Mouse (Mus musculus): ENCODE data around the gene Pip4k2c.

Pip4k2c gene

DNA sequence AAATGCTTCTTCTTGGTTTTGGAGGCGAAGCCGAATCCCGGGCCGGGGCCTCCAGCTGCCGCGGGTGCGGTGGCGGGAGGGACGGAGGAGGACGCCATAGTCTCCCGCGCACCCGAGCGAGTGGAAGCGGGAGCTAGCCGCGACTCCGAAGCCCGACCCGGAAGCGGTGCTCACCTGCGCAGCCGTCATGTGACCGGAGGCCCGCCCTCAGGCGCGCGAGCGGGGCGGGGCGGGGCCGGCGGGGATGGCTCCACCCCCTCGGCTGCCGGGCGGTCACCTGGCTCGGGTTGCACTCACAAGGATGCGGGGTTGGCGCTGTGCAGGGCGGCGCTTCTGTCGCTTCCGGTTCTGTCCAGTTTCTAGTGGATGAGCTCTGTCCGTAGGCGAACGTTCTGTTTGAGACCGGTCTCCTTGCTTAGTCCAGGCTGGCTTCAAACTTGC, at the start of gene Pip4k2c:
Gene Pip4k2c (minus strand): TSS at position 172 of the 441 bp plus-strand sequence.
- peak; percentile 94 for DNase-seq (ENCODE audit: low read depth, low spot score)

DNA sequence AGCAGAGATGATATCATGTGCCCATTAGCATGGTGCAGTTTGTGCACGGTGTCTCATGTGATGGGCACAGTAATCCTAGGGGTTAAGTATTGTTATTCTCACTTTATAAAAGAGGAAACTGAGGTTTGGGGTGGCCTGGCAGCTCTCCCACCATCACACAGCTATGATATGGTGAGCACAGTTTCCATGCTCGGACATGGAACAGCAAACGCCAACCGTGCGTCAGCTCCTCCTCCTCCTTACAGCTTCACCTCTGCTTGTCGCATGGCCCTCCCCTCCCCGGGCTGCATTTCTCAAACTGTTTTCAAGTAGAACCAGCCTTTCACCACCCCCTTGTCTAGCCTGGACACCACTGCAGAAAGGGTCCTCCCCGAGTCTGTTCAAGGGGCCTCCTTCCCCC, 47.1 kb upstream of the Pip4k2c start:
- DNase-seq (ENCODE audit: low read depth, low spot score), result no peak

DNA sequence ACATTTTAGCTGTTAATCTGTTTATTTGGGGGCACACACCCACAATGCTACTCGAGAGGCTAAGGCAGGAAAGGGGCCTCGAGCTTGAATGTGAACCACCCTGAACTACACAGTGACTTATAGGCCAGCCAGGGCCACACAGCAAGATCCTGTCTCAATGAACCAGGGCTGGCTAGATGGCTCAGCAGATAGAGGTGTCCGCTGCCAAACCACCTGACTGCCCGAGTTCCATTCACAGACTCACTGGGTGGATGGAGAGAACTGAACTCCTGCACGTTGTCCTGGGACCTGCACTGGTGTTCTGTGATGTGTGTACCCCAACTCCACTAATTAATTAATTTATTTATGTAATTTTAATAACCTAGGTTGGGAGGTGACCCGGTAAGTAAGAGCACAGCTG, 46.4 kb upstream of the Pip4k2c start:
- DNase-seq (ENCODE audit: low read depth, low spot score), result no peak

DNA sequence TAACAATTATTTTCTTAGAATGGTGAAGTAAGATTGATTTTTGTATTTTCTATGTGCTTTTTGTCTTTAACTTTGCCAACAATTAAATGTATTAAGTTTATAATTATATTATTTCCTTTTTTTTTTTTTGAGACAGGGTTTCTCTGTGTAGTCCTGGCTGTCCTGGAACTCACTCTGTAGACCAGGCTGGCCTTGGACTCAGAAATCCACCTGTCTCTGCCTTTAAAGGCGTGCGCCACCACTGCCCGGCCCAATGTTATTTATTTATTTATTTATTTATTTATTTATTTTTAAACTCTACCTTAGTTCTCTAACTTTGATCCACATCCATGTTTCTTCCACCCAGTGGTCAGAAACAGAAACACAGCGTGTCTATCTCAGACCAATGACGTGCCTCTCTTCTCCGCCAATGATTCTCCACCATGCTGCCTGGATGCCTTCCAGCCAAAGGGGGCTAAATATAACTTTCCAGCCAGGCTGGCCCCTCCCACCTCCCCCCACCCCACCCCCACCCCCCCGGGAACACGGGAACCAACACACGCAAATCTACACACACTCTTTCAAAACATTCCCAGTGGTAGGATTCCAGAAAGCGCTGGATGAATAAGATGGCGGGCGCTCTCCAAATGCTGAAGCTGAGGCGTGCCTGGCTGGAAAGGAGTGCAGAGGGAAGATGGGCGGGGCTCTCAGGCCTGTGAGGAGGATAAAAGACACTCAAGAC, 44.4 kb upstream of the Pip4k2c start:
- peak; percentile 82 for DNase-seq (ENCODE audit: low read depth, low spot score)

DNA sequence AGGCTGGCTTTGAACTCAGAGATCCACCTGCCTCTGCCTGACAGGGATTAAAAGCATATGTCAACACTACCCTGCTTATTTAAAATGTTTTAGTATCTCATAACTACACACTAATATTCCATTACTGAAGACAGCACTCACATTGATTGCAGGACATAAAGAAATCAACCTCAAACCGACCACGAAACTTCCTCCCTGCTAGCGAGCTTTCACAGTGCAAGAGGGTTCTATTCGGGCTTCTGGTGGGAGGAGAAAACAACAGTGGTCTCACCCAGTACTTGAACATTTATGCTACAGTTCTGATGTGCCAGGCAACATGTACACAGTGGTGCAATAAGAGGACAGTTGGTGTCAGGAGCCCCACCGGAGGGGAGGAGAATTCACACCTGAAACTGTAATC, 39.4 kb upstream of the Pip4k2c start:
- DNase-seq (ENCODE audit: low read depth, low spot score), result no peak

DNA sequence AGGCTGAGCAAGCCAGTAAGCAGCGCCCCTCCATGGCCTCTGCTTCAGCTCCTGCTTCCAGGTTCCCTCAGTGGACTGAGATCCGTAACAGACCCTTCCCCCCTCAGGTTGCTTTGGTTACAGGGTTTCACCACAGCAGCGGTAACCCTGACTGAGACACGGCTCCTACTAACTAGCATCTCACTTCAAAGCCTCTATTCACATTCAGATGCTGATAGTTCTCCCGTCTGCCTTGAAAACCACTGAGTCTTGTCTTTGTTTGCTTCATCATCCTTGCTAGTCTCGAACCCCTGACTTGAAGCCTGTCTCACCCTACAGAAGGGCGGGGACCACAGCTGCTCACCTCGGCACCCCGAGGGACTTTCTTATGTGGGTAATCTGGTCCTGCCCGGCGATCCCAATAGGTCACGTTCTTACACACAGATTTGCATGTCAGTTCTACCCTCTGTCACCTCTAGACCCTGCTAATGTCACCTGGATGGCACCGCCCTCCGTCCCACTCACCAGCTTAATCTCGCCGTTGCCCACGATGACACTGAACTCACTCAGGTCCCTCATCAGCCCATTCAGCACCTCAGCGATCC, 26.9 kb upstream of the Pip4k2c start:
- peak; percentile 92 for DNase-seq (ENCODE audit: low read depth, low spot score)

DNA sequence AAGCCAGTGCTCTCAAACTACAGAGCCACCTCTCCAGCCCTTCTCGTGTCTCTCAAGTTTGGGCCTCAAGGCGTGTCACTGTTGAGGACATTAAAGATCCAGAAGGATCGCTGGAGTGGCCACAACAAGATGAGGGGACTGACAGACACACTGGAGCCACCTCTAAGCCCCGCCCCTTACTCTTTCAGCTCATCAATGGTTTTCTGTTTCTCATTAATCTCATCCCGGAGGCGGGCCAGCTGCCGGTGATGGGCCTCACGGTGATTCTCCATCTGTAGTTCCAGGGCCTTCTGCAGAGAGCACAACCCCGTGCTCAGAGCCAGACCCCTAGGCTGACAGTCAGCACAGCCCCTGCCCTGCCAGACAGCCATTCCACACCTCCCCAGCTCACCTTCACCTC, 25.2 kb upstream of the Pip4k2c start:
- DNase-seq (ENCODE audit: low read depth, low spot score), result no peak

DNA sequence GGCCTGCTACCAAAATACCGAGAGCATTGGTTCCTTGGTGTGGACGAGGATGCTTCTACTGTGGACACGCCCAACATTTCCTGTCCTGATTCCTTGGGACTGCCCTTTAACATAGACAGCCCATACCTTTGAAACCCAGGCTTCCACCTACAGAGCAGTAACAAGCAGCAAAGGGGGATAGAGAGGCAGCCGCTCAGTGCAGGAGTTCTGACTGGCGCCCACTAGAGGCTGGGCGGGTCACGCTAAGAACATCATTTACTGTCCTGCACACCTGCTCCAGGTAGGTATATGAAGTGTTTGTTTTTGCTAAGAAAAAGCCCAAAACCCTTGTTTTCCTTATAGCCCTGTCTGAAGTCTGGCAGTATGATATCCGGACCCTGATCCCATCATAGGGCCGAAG, 21.8 kb upstream of the Pip4k2c start:
- DNase-seq (ENCODE audit: low read depth, low spot score), result peak; percentile 85

DNA sequence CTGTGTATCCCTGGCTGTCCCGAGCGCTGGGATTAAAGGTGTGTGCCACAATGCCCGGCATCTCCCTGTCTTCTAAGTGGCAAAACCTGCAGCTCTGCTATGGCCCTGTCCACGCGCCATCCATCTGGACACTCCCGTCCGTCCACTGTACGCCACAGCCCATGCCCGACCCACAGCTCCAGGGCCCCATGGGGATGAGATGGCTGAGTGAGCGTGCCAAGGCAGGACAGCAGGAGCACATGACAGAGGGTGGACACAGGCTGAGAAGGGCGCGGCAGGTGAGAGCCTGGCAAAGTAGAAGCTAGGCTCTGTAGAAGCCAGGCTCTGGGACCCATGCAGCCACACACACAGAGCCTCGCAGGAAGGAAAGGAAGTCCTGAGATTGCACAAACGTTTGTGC, 20.4 kb upstream of the Pip4k2c start:
- DNase-seq (ENCODE audit: low read depth, low spot score), result no peak

DNA sequence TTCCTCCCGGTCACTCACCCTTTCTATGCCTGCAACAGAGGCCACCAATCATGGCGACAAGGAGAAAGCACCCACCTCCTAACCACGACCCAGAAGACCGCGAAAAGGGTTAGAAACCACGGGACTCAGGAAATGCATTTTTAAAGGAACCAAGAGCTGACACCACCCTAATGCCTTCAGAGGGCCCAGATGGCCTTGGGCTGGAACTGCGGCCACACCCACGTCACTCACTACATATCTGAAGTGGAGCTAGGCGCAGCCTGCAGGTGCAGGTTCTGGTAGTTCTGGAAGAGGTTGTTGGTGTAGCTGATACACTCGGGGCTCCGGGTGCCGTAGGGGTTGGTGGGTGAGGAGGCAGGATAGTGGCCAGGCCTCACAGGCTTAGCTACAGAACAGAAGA, 19.3 kb upstream of the Pip4k2c start:
- DNase-seq (ENCODE audit: low read depth, low spot score), result peak; percentile 53

DNA sequence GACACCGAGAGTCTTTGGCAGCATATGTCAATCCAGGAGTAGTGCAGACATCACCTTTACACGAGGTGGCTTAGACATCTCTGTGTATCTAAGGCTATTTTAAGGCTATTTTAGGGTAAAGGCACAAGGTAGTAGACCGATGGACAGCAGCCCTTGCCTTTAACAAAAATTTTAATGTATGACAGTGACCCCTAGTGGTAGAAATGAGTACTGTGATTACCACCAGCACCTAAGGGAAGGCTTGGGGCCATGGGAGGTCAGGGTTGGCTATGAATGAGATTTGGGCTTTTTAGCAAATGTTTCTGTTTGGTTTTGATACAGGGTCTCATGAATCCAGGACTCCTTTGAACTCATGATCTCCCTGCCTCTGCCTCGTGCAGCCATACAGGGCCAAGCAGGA, 17.5 kb upstream of the Pip4k2c start:
- DNase-seq (ENCODE audit: low read depth, low spot score), result peak; percentile 76

DNA sequence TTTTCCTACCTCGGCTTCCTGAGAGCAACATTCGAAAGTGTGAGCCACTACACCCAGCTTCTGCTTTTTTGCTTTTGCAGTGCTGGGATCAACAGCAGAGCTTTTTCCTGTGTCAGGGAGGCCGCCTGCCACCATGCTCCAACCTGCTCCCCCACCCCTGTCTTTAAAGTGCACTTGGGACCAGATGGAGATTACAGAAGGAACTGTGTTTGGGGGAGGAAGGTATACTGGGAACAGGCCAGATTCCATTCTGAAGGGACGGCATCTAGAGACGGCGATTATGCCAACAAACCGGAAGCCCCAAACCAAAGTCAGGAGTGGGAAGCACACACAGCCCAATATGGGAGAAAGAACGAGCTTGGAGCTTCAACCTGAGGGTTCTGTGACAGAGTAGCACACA, 15.8 kb upstream of the Pip4k2c start:
- DNase-seq (ENCODE audit: low read depth, low spot score), result no peak

DNA sequence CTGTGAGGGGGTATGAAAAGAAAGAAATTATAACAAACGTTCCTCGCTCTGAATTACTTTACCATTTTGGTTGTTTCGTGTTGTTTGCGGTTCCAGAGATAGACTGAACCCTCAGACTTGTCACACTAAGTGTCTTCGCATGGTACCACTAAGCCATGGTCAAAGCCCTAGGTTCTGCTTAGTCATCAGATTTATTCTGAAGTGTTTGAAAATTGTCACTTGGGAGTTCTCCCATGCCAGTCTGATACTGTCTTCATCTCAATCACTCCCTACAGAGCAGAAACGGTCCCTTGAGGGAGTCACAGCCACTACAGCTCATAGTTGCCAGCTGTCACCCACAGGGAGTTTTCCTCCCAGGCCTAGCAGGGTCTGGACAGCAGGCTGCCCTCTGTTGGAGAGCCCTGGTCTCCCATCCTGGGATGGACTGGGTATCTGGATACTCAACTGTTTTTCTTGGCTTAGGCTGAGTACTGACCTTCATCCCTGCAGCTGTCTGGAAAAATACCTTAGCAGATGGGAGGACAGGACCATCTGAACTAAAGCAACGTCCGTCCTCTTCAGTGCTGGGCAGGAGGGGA, 15.0 kb upstream of the Pip4k2c start:
- DNase-seq (ENCODE audit: low read depth, low spot score), result no peak

DNA sequence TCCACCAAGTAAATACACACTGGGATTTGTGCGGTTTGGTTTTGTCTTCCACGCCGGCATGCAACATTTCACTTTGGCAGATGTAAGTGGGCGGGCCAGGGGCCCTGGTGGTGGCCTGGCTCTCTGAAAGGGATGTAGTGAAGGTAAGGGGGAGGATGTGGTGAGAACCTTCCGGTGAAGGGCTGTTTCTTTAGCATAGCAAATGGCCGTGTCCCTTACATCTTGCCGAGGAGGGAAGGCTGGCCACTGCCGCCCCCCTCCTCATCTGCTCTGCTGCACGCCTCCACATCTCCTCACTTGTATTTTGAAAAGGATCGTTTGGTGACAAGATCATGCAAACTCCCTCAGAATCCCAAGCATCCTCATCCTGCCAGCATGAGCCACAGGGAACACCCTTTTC, 14.3 kb upstream of the Pip4k2c start:
- no peak for DNase-seq (ENCODE audit: low read depth, low spot score)

DNA sequence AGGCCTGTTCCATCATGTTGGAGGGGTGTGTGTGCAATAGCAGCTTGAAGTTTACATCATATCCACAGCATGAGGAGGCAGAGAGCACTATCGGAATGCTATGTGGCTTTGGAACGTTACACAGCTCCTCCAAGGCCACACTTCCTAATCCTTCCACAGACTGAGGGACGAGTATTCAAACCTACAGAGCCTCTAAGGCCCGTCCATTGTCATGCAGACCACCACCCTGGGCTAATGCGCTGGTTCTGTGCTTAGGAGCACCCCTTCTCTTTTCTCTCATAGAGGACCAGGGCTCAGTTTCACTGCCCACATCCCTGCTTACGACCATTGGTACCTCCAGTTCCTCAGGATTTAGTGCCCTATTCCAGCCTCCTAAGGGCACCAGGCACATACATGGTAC, 13.8 kb upstream of the Pip4k2c start:
- peak; percentile 76 for DNase-seq (ENCODE audit: low read depth, low spot score)

DNA sequence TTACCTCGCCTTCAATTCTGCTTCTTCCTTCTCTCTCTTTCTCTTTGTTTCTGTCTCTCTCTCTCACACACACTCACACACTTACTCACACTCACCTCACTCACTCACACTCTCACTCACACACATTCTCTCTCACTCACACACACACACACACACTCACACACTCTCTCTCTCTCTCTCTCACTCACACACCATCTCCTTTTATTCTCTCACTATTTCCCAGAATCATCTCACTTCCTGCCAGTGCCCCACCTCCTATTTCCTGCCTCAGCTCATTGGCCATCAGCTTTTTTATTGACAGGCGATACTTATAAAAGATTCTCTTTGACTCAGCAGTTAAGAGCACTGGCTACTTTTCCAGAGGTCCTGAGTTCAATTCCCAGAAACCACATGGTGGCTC, 7.0 kb upstream of the Pip4k2c start:
- no peak for DNase-seq (ENCODE audit: low read depth, low spot score)

DNA sequence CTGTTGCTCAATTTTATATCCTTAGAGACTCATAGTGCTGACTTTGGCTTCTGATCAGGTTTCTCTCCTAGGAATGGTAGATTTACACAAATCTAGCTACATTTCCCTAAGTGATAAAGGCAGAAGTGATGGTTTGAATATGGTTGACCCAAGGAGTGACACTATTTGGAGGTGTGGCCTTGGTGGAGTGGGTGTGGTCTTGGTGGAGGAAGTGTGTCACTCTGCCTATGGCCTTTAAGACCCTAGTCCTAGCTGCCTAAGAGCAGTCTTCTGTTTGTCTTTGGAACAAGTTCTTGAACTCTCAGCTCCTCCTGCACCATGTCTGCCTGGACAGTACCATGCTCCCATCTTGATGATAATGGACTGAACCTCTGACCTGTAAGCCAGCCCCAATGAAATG, 5.8 kb upstream of the Pip4k2c start:
- DNase-seq (ENCODE audit: low read depth, low spot score), result no peak

DNA sequence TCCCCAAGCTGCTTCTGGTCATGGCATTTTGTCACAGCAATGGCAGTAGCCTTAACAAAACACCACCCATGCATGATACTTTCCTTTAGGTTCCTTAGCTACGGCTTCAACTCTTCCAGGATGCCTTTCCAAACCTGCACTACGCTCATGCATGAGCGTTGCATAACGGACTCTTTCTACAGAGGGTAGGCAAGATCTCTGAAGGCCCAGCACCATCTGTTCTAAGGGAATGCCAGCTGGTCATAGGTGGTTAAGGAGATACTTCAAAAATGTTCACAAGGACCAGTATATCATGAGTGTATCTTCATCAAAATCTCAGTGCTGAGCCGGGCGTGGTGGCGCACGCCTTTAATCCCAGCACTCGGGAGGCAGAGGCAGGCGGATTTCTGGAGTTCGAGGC, 5.1 kb upstream of the Pip4k2c start:
- no peak for DNase-seq (ENCODE audit: low read depth, low spot score)

DNA sequence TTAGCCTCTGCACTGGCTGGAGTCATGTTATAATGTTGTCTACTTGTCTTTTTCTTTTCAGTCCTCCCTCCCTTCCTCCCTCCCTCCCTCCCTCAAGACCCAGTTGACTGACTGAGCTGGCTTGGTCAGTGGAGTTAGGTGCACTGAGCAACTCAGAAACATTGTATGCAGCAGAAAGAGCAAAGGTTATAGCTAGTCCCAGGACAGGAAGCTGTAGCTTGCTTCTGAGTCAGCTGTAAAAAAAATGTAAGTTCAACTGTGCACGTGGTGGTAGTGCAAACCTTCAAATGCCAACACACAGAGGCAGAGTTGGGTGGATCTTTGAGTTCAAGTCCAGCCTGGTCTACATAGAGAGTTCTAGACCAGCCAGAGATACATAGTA, 3.0 kb upstream of the Pip4k2c start:
- DNase-seq (ENCODE audit: low read depth, low spot score), result no peak

DNA sequence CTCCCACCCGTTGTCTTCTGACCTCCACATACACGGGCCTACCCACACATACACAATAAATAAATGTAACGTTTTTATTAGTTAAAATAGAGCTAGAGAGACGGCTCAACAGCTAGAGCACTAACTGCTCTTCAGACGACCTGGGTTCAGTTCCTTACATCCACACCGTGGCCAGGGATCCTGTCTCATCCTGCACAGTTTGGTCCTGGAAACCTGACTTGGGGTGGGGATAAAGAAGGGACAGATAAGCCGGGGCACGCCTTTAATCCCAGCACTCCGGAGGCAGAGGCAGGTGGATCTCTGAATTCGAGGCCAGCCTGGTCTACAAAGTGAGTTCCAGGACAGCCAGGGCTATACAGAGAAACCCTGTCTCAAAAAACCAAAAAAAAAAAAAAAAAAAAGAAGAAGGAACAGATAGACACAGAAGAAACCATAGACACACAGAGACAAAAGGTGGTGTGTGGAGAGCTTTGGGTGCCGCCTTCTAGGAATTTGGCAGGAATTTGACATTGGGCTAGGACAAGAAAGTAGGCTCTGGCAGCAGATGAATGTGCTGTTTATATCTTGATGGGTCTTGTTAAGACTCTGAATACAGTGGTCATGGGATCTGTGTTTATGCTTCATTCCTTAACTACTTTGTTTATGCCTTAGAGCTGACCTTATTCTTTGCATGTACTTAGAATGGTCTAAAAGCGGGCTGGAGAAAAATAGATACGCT, 2.5 kb upstream of the Pip4k2c start:
- DNase-seq (ENCODE audit: low read depth, low spot score), result peak; percentile 63

DNA sequence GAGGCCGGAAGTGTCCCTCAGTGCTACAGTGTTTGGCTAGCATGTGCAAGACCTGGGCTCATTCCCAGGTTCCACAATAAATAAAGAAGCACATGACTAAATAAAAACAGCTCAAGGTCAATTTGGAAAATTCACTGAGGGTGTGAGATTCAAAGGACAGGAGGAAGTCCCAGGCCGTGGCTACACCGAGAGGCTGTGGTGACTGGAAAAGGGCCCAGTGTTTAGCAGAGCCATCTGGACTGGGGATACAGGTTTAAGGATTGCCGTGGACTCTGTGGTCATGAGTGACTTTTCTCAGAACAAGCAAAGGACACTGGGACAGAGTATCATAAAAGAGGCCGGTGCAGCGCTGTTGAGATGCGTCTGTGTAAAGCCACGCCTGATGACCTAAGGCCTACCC, 1.9 kb upstream of the Pip4k2c start:
- no peak for DNase-seq (ENCODE audit: low read depth, low spot score)

DNA sequence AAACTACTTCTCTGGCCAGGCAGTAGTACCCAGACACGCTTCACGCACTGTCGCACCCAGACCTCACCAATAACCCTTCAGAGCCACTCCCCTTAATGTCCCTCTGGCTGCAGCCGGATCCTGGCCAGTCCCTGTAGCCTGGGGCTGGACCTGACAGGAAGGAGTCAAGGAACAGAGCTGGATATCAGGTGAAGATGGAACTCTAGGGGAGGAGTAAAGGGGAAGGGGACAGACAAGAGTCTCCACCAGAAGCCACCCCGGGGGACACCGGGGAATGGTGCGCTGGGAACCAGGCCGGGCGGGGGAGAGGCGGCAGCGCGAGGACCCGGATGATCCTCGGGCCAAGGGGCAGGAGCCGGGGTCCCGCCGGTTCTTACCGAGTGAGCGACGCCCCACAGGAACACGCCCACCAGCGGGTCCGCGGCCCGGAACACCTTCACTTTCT, 402 bp downstream of the Pip4k2c start:
- no peak for DNase-seq (ENCODE audit: low read depth, low spot score)
